Mouse (Mus musculus) forelimb bud, embryonic 11.5 days (tissue): ENCODE results near the gene Armh4.

ENCODE experiments used
- DNase-seq: peaks from one replicate; pipeline ENCODE4 v3.0.0-alpha.2; 2012; ENCODE audit warnings: low read depth, low spot score

The Armh4 gene

DNA sequence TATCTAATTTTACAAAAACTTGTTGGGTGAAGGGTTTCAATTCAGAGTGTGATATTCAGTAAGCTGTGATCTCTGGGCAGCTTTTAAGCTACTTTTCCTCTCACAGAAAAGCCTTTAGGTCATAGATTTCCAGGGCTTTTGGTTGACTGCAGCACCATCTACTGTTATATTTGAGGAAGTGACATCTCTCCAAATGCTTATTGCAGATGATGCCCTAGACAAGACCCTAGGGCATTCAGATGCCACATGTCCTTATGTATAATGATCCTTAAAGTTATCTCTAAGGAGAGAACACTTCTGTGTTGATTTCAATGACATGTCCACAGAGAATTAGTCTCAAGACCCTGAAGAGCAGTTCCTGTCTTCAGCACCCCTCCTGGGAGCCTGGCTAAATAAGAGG, 49.2 kb downstream of the Armh4 start:
- DNase-seq = peak; percentile 26

DNA sequence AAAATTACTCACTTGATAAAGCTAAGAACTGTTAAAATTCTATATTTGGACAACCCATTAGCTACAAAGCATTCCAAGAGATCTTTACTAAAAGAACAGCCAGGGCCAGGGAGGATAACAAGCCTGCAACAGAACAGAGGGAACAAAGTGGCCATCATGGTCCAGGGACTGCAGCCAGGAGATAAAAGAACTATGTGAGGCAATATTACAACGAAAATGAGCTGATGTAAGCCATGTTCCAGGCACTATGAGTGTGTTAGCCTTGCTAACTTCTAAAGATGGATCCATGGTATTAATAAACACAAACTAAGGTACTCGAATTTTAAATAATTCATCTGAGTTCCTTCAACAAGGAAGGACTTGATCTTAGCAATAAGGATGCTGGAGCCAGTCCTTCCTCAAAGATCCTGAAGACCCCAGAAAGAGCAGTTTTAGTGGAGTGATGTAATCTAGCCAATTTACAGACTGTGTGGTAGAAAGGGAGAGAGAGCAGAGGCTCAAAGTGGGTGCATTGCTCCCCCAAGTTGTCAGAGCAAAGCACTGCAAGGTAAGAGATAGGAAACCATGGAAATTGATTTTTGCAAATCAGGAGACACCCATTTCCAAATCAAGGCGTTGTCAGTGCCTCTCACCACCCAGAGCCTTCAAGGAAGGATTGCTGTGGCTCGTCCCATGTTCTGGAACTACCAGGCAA, 59.7 kb downstream of the Armh4 start:
- no peak for DNase-seq

DNA sequence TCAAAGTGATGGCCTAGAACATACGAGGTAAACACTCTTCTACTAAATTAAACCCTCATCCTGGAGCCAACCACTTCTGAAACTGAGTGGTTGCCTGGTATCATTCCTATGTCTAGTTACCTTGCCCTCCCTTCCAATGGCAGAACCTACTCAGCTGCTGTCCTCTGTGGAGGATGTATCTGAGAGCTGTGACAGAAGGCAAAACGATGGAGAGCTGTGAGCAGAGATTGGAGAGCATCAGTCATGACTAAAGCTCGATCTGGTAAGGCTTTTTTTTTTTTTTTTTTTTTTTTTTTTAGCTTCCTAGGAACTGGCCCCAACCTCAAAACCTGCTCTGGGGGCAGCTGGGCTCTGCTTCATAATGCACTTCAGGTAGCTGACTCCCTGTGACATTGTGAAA, 60.4 kb downstream of the Armh4 start:
- DNase-seq = no peak

DNA sequence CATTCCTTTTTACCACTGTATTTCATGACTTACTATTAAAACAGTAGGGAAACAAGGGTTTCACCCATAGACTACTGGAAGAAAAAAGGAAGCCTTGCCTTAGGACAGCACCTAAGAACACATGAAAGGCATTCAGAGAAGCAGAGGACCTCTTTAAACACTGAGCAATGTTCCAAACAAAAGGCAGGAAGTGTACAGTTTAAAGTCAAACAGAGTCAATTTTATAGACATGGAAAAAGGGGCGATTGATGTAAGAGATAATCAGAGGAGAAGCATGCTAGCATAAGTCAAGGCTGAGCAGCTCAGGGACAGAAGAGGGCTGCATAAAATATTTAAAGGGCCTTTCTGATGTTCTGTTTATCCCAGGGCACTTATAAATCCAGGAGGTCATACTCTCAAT, 61.9 kb downstream of the Armh4 start:
- DNase-seq = no peak

DNA sequence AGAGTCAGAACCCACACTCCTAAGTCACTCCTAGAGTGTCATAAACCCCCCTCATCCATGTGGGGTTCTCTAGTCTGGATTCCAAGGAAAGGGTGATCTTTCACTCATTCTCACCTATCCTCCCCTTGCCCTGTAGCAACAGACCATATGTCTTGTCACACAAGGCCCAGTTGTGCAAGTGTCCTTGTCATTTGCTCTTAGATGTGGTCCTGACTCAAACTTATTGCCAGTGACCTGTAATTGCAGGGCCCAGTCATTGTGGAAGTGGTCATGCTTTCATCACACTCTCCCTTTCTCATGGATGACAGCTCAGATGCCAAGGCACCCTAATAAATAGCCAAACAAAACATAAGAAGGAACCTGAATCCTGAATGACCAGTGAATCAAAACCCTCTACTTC, 63.5 kb downstream of the Armh4 start:
- no peak for DNase-seq

DNA sequence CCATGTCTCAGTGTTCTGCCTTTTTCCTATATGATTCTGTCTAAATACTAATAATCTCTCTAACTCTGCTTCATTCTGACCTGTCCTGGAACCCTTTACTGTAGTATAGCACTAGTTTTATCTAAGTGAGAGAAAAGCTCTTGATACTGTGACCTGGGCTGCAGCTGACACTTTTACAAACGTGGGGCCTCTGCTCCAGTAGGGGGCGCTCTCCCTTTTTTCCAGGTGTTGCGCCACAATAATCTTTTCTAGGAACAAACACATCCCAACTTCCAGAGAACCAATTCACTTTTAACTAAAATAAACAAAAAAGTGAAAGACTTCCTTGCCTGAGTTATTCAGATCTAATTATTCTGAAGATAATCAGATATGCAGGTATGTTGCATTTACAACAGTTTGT, 72.2 kb downstream of the Armh4 start:
- no peak for DNase-seq

DNA sequence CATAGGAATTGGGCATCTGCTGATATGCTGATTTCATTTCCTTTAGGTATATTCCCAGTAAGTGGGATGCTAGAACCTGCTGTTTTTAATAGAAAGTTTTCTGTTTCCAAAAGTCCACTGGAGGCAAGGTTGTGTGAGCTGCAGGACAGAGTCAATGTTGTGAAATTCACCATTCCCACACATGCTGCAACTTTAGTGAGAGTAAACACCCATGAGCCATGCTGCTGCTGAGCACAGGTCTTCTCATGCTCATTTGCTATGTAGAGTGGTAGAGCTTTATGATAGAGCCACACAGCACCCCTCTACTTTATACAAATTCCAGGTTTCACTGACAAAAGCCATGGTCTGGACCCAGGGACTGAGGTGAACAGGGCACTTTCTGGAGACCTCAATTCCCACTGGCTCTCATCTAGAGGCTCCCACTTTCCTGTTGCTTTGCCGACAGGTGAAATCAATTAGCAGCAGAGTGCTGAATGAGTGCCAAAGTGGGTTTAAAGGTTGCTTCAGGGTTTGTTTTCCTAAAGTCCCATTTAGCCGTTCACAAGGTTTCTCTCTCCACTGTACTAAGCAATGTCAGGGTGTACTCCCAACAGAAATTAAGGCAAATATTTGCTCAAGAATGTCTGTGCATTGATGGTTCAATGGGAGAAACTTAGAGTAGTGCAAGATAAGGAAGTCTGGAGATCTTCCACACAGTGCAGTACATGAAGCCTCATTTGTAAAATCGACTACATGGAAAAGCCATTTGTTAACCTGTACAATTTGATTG, 79.6 kb downstream of the Armh4 start:
- peak; percentile 30 for DNase-seq

DNA sequence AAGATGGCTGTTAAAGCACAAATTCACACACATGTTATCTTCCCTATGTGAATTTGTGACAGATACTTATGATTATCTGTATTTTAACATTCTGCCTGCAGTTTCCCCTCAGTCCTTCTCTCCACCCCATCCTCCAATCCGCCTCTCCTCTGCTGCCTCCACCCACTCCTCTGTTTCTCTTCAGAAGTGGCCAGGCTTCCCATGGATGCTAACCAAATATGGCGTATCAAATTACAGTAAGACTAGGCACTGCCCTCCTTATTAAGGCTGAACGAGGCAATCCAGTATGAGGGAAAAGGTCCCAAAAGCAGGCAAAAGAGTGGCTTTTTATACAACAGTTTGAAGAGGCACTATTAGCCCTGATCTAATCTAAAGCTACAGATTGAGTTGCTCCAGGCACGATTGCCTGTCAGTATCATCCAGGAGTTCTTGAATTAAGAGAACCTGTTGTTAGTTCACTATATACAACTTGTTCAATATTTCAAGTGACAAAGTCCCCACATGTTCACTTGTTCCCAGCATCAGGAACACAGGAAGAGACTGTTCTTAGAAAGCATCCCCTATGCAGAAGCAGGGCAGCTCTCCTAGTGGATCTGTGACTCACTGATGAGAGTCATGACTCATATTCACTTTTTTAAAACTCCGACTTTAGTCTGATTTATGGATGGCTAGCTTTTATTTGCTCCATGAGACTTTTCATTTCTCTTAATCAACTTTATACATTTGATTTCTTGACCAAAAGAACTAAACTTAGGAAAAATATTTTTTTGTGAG, 103.5 kb downstream of the Armh4 start:
- no peak for DNase-seq

DNA sequence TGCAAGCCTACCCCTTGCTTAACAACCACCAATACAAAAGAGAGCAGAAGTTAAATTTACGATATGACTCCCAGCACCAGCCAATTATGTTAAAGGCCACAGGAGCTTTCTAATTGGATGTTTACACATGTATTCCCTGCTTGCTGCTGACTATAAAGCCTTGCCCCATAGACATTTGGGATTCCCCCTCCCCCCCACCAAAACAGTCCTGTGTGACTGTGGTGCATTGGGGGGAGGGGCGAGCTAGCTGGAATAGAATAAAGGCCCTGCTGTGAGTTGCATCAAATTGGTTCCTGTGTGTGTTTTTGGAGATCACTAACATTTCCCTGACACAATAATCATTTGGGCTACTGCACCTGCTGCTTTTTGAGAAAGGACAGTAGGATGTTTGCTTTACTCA, 106.6 kb downstream of the Armh4 start:
- no peak for DNase-seq

DNA sequence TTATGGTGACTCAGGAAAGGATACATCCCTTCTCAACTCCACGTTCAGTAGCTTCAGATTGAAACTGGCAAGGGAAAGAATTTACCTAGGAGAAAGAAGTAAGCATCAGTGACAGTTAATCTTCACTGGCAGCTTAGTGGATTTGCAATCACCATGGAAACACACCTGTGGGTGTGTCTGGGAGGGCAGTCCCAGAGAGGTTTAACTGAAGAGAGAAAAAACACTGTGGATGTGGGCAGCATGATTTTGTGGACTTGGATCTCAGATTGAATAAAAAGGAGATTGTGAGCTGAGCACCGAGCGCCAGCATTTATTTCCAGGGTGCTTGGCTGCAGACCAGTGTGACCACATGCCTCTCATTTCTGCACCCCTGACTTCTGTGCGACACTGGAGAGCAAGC, 122.7 kb downstream of the Armh4 start:
- DNase-seq = no peak

DNA sequence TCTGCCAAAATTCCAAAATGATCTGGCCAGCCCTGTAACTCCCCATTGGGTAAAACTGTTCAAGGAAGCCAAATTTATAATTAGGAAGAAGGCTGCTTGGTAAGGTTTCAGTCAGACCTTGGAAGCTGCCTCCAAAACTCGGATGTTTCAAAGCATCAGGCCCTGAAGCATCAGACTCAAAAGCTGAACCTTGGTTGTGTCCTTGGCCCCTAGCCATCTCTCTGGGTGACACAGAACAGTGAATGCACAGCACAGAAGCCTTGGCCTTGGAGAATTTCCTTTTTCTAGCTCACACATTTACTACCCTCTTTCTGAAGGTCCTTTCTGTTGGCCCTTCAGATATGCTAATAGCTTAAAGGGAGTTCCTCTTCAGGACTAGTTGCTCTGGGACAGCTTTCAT, 134.0 kb downstream of the Armh4 start:
- no peak for DNase-seq

DNA sequence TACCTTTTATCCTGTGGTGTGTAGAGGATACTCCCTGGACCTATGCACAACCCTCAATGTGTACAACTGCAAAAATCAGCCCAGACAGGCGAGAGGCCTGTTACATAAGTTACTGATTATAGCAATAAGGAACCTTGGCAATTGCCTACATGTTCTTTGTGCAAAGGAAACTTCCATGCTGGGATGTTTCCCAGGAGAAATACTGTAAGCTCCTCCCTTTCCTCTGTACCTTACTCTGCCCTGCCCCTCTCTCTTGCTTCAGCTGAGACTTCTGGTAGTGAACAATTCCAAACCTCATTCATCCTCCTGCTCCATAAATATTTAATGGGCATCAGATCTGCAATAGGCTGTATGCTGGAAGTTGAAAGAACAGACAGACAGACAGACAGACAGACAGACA, 145.8 kb downstream of the Armh4 start:
- DNase-seq = no peak

DNA sequence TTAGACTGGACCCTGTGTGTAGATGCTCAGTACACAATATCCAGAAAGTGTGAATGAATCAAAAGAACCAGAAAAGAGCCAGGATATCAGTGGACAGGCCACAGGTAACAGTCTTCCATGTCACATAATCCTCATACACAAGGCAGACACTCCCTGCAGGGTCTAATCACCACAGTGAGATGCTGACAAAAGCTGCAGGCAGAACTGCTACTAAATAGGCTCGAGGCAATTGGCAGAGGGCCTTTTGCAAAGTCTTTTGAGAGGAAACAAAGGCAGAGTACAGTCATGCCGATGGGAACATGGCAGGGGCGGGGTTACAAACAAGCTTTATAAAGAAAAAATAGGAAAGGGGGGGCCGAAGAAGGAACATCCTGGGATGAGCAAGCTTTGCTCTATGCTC, 157.1 kb downstream of the Armh4 start:
- DNase-seq = no peak
